Mouse (Mus musculus): ENCODE data around the gene Acpp. TPM values are rescaled to one million over a fixed set of nuclear protein-coding genes. Genes with fewer than 3 reads are reported as not detected.
"Not testable (repeated sequence)": the region's sequence is repeated elsewhere in the genome, so short reads cannot be mapped to it uniquely, and the experiment has no call there.

Gene Acpp
- polyA plus RNA-seq (2012; rRNA removed), result 4.7 and 5.1 TPM in 2 replicates

- no peak for DNase-seq (ENCODE audit: low spot score)
Measured at GRCm38 (mm10) chr9:104337183-104337931, at the start of gene Acpp. Acpp (minus strand) TSS chr9:104337748.

GRCm38 (mm10) chr9:104382571-104383170 is 45.1 kb upstream of the Acpp start:
- no peak for DNase-seq (ENCODE audit: low spot score)

GRCm38 (mm10) chr9:104379532-104380162 is 42.1 kb upstream of the Acpp start:
- DNase-seq (ENCODE audit: low spot score), result no peak

DNA sequence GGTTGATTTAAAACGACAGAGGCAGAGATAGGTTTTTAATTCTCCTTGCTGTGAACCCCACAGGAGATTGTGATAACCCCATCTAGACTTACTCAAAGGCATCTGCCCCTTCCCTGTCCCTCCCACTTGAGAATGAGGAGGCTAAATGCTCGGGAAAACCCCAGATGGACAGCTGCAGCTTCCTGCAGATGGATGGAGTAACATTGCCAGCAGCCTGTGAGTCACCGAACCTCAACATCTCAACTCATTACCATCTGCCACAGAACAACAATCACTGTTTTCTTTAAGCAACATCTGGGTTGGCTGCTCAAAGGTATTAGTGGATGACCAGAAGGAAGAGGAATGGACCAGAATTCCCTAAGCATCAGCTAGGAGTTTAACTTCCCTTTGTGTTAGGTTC is 38.0 kb upstream of the Acpp start:
- DNase-seq (ENCODE audit: low spot score), result no peak

DNA sequence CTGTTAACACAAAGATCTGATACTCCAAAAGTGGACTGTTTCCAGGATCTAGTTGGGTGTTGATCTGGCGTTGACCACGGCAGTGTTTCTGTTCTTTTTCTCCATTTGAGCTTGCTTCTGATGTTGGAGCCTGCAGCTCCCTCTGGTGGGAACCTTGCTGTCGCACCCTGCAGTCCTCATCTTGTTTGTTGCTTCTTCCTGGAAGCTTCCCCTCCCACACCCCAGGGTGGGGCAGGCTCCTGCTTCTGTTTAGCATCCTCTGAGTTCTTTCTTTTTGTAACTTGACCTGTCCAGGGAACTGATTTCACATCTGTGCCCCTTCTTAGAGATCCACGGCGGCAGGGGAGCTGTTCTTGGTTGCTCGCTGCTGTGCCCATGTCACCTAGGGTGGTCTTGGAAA is 35.7 kb upstream of the Acpp start:
- peak; percentile 26 for DNase-seq (ENCODE audit: low spot score)

- no peak for DNase-seq (ENCODE audit: low spot score)
Measured at GRCm38 (mm10) chr9:104366983-104367382, 29.4 kb upstream of the Acpp start.

DNA sequence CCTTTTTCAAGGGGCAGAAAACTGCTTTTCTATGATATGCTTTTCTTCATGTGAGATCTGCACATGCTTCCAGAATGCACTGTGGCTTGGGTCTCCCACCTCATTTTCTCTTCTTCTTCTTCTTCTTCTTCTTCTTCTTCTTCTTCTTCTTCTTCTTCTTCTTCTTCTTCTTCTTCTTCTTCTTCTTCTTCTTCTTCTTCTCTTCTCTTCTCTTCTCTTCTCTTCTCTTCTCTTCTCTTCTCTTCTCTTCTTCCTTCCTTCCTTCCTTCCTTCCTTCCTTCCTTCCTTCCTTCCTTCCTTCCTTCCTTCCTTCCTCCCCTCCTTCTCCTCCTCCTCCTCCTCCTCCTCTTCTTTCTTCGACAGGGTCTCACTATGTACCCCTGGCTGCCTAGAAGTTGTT is 24.4 kb upstream of the Acpp start:
- DNase-seq (ENCODE audit: low spot score), result not testable (repeated sequence)

- no peak for DNase-seq (ENCODE audit: low spot score)
Measured at GRCm38 (mm10) chr9:104361073-104361891, 23.7 kb upstream of the Acpp start.

- no peak for DNase-seq (ENCODE audit: low spot score)
Measured at GRCm38 (mm10) chr9:104360389-104360788, 22.8 kb upstream of the Acpp start.

- no peak for DNase-seq (ENCODE audit: low spot score)
Measured at GRCm38 (mm10) chr9:104355521-104356270, 18.1 kb upstream of the Acpp start.

DNA sequence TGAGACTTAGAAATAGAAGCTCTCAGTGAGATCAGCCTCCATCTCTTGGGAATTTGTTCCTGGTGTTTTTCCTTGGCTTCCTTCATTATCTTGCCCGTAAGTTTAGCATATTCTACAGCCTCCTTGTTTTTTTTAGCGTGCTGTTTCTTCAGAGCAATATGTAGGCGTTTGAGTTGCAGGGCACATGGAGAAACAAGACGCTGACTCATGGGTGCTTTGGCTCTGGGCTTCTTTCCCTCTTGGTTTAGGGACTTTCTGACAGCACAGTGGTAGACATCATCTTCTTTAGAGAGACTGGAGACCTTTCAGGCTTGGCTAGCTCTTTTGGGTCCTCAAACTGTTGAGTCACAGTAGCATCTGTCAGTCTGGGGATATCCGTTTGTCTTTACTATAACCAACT is 6.6 kb upstream of the Acpp start:
- no peak for DNase-seq (ENCODE audit: low spot score)

GRCm38 (mm10) chr9:104339483-104339882 is 1.9 kb upstream of the Acpp start:
- DNase-seq (ENCODE audit: low spot score), result no peak

DNA sequence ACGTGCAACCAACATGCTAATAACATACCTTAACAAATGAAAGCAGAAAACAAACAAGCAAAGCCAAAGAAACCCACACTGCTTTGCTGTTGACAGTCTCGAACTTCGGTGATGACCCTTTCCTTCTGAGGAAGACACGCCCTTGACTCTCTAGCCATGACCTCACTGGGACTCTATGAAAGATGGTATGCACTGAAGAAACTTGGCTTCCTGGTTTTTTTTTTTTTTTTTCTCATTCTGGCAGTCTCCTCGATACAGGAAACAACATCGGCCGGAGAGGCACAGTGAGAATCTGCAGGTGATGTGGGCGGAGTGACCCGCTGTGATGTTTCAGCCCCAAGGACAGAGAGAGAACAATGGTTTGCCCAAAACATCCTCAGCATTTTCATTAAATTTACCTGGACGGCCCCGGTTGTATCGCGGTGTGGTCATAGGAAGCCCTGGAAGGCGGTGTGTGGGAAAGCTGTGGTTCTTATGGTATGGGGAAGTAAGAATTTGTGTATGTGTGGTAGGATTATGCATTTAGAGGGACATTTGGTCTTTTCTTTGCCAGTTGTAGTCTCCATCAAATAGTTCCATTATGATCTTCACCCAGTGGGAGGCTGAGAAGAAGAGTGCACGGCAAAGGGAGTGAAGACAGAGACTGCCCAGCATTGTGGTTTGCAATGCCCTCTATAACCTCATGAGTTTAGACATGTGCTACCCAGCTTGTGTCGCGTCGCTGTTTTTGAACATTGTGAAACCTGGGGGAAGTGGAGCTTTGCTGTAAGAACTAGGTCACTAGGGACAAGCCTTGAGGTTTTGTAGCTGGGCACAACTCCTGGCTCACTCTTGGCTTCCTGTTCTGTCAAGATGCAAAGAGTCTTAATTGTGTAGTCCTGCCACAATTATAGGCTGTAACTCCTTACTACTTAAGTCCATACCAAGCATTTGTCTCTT is 1.2 kb upstream of the Acpp start:
- no peak for DNase-seq (ENCODE audit: low spot score)

DNA sequence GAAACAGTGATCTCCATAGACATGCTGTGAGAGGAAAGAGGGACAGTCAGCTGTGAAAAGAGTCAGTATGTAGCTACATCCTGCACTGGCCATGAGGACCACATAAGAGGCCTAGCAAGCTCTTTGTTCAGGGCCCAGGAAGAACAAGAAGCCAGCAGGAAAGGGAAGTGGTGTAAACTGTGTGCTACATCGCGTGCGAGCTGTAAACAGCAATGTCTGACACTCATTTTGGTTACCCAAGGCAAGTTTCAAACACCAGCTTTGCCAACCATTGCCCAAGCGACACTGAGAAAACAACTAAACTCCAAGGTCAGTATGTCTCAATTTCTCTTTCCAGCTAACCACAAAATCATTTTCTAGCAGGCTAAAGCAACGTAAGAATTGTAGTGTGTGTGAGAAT is 6.2 kb downstream of the Acpp start:
- no peak for DNase-seq (ENCODE audit: low spot score)

DNA sequence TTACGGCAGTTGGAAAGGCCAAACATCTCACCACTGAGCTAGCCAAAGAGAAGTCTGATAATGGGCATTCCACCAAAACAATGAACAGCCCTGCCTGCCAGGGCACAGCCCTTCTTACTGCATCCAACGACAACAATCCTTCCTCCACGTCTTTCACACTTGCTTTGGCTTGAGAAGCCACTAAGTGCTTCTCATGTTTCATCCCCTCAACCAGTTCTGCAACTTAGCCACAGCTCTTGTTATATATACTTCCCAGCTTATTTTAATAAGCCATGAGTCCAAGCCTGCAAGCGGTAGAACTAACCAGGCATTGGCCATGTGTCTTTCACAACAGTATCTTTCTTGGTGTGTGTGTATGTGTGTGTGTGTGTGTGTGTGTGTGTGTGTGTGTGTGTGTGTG is 8.9 kb downstream of the Acpp start:
- no peak for DNase-seq (ENCODE audit: low spot score)

- no peak for DNase-seq (ENCODE audit: low spot score)
Measured at GRCm38 (mm10) chr9:104321519-104321918, 16.0 kb downstream of the Acpp start.

- no peak for DNase-seq (ENCODE audit: low spot score)
Measured at GRCm38 (mm10) chr9:104316351-104316750, 21.2 kb downstream of the Acpp start.

GRCm38 (mm10) chr9:104315499-104315898 is 22.0 kb downstream of the Acpp start:
- DNase-seq (ENCODE audit: low spot score), result no peak

- DNase-seq (ENCODE audit: low spot score), result peak; percentile 37
Measured at GRCm38 (mm10) chr9:104306734-104307133, 30.8 kb downstream of the Acpp start.

Data from urinary bladder, adult 2 months (tissue).